Mouse (Mus musculus): ENCODE data around the gene Adss.
"Not testable (repeated sequence)": the region's sequence is repeated elsewhere in the genome, so short reads cannot be mapped to it uniquely, and the experiment has no call there.

The Adss gene

GRCm38 (mm10) chr1:177796193-177796939 lies at the start of gene Adss:
Gene Adss (minus strand): TSS chr1:177796511.
- DNase-seq (ENCODE audit: low read depth, low spot score) = peak; percentile 99

DNA sequence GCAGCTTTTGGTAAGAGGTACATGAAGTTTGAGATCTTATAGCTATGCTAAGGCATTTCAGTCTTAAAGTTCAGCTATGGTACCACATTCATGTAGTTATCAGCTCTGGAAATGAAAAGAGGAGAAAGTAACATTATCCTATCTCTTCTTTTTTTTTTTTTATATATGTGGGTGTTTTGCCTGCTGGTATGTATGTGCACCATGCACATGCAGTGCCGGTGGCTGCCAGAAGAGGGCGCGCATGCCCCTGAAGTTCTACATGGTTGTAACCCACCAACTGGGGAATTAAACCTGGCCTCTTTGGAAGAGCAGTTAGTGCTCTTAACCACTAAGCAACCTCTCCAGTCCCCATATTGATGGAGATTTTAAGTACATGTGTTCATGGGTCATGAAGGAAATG lies 49.5 kb upstream of the Adss start:
- DNase-seq (ENCODE audit: low read depth, low spot score) = peak; percentile 80

DNA sequence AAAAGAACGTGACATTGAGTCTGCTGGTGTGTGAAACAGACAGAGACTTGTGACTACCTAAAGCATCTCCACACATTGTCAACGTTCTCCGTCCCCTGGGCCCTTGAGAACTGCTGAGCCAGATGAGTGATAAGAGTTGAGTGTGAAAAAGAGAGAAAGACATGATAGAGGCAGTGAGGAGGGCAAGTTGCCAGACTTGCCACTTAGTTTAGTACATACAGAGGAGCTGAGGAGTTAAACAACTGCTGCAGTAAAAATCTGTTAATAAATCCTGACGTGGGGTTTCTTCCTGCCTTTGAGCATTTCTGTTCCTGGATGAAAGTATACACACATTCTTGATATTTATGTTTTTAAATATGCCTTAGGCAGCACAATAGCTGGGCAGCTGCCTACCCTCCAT lies 31.5 kb upstream of the Adss start:
- not testable (repeated sequence) for DNase-seq (ENCODE audit: low read depth, low spot score)

GRCm38 (mm10) chr1:177806772-177807171 lies 10.5 kb upstream of the Adss start:
- DNase-seq (ENCODE audit: low read depth, low spot score) = peak; percentile 74

DNA sequence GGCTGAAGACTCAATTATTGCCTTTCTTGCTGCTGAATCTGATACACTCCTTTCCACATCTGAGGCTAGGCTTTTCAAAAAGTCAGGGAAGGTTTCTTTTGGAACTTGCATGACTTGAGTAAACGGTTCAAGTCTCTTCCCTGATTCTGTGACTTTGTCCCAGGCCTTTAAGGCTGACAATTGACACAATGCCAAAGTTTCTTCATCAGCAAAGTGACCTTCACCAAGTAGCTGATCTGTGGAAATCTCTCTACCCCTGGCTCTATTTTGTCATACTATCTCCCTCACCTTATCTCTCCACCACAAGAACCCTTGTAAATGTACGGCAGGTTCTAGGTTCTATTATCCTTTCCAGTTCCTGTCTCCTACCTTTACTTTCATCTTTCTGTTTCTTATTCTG lies 7.2 kb upstream of the Adss start:
- DNase-seq (ENCODE audit: low read depth, low spot score) = no peak

DNA sequence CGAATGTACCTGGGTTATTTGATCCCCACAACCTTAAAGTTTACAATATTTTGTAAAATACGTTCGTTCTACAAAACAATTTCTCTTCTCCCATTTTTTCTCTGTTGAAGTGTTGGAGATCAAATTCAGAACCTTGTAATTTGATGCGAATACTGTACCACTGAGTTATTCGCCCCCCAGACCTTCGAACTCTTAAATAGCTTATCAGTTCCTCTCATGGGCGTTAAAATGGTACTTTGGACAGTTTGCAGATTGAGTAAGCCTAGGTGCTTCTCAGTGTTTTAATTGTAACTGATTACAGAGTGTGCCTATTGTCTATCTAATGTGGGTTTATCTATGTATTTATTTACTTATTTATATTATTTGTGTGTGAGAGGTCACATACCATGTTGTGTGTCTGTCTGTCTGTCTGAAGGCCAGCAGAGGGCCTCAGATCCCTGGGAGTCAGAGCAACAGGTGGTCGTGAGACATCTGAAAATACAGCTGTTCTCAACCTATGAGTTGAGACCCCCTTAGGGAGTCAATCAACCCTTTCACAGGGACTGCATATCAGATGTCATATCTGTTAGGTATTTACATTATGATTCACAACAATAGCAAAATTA lies 942 bp upstream of the Adss start:
- DNase-seq (ENCODE audit: low read depth, low spot score) = peak; percentile 22

GRCm38 (mm10) chr1:177795421-177796192 lies 704 bp downstream of the Adss start:
- no peak for DNase-seq (ENCODE audit: low read depth, low spot score)

- peak; percentile 44 for DNase-seq (ENCODE audit: low read depth, low spot score)
Observed at GRCm38 (mm10) chr1:177794866-177795265, 1.4 kb downstream of the Adss start.

GRCm38 (mm10) chr1:177792835-177793234 lies 3.5 kb downstream of the Adss start:
- no peak for DNase-seq (ENCODE audit: low read depth, low spot score)

DNA sequence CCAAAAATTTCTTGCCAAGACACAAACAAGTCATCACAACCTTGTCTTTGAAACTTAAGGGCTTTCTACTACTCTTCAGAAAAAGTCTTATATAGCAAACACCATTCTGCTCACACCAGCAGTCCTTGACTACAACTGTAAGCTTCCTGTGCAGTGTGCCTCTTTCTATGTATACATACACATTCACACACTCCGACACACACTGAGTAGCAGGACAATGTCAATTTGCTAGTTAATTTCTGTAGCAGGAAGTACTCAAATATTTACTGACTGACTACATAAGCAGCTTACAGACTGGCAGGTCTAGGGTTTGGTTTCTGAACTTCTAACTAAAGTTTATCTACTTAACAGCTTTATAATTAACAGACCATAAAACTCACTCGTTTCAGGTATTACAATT lies 18.9 kb downstream of the Adss start:
- no peak for DNase-seq (ENCODE audit: low read depth, low spot score)

- DNase-seq (ENCODE audit: low read depth, low spot score) = no peak
Observed at GRCm38 (mm10) chr1:177768931-177769330, 27.4 kb downstream of the Adss start.

DNA sequence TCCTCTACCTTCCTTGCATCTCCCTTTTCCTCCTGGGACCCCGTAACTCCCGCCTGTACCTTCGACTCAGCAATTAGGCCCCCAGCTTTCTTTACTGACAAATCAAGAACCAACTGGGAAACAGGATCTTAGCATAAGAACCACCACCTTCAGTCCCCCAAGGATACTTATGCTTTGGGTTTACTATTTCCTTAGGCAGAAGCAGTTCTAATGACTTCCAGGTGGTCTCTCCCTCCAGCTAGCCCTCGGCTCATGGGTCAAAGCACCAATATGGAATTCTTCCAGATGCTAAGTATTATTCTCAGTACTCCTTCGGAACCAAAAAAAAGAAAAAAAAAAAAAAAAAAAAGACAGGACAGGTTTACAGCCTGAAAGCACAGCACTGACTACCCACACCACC lies 39.1 kb downstream of the Adss start:
- no peak for DNase-seq (ENCODE audit: low read depth, low spot score)

- peak; percentile 81 for DNase-seq (ENCODE audit: low read depth, low spot score)
Observed at GRCm38 (mm10) chr1:177753496-177753895, 42.8 kb downstream of the Adss start.

DNA sequence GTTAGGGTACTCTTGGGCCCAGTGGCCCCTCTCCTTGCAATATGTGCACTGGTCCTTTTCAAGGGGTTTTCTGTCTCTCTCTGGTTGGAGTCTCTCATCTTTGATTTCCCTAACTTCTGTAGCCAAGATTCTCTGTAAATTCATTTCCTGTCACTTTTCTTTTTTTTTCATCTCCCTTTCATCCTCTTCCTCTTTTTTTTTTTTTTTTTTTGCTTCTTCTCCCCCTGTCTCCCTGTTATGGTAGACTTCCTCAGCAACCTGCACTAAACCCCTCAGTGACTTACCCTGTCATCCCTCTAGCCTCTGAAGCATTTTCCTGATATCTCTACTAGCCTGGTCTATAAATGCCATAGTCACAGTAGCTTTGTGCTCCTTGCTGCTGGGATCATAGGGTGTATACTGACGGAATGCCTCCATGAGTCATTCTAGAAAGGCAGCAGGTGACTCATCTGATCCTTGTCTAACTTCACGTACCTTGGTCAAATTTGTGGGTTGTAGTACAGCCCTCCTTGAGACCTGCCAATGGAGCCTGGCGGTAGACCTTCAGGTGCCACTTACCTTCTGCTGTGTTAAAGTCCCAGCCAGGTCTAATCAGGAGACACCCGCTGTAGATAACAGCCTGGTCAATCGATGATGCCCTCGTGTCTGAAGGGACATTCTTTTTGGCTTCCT lies 48.3 kb downstream of the Adss start:
- no peak for DNase-seq (ENCODE audit: low read depth, low spot score)

DNA sequence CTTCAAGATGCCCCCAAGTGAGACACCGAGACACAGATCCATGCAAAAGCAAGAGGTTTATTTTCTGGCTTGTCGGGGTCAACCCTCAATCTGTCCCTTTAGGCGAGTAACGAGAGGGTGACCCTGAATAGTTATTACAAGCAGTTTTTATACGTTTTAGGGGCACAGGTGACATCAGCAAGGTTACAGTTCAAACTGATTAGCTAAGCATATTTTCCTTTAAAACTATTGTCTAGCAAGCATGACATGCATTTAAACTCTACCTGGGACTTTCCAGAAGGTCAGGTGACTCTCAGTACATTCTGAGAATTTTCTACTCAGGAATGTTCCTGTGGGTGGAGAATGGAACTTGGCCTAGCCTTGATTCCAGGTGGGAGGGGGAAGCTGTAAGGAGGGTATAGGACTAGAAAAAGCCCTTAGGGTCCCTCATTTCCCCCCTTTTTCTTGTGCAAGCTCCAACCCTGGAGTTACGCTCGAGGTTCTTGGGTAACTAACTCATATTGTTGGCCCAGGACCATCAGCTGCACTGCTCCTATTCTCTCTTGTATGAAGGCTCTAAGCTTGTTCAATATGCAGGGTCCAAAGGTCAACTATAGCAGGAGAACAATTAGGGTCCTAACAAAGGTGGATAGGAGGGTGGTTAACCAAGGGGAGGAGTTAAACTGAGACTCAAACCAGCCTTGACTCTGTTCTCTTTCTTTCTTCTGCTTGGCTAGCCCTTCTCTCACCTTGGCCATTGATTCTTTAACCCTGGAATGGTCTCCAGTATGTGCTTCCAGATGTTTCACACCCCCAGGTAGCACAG lies 51.6 kb downstream of the Adss start:
- DNase-seq (ENCODE audit: low read depth, low spot score) = peak; percentile 60

DNA sequence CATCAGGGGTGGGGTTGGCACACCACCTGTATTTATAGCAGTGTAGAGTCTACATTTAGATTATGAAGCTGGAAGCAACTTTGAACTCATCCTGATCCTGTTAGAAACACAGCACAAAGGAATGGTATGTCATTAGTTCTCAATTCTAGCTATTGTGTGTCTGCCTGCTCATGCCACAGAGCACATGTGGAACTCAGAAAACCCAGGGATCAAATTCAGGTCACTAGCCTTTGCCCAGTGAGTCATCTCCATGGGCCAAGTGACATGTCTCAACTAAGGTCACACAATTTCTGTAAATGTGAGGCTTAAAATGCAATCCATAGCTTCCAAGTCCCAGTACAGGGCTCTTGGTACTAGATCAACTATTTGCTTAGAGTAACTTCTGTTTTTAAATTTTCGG lies 54.2 kb downstream of the Adss start:
- no peak for DNase-seq (ENCODE audit: low read depth, low spot score)

DNA sequence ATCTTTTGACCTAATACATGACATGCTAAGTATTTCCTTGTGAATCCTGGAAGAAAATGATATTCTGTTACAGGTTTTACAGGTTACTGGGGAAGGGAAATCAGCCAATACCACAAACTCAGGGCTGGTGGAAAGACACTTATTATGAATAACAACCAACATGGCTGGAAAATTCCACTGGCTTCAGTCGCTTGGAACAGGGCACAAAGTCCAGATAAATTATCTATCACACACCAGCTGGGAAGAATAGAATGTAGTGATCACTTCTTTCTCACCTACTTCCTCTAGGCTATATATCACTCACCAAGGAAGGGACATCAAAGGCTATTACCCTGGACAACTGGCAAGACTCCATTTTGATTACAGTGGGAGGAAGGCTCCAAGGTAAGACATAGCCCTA lies 55.6 kb downstream of the Adss start:
- DNase-seq (ENCODE audit: low read depth, low spot score) = no peak

- DNase-seq (ENCODE audit: low read depth, low spot score) = no peak
Observed at GRCm38 (mm10) chr1:177737505-177738105, 58.7 kb downstream of the Adss start.

GRCm38 (mm10) chr1:177731973-177732372 lies 64.3 kb downstream of the Adss start:
- no peak for DNase-seq (ENCODE audit: low read depth, low spot score)

DNA sequence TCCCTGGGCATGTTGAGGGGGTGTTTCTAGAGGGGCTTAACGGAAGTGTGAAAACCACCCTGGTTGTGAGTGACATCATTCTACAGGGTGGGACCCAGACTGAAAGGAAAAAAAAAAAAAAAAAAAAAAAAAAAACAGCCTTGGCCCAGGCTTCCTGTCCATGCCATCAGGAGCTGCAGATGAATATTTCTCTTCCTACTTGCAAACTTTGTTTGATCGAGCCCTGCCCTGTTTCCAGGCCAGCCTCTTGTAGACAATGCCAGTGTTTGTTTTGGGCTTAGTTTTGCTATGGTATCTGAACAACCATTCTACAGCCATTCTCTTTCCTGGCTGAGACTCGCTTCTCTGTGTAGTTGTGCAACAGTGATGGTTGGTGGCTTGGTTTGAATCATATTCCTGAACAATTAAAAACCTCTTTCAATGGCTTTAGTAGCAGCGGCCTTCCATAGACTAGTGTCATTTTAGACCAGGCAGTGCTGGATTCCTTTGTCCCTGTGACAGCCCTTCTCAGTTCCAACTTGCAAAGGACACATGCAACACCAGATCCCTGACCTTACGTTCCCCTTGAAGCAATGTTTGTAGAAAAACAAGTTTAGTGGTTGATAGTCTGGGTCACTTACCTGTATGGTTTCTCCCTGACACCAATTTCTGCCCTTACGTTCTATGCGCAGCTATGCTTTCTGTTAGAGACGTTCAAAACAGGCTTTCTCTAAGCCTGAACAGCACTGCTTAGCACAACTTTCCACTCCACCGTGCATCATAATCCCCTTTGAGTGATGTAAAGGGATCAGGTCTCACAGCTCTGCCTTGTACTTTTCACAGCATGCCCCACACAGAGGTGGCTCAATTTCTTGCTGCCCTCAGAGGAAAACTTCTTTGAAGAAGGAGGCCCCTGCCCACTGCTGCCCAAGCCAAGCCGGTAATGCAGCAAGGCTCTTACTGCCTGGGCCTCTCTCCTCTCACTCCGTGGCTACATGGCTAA lies 67.0 kb downstream of the Adss start, which contains the start of gene 1700016C15Rik:
Gene 1700016C15Rik, plus strand, starts transcription at position 772 of the 982 bp plus-strand sequence.
- no peak for DNase-seq (ENCODE audit: low read depth, low spot score)
